Mouse (Mus musculus): ENCODE results near the gene Gm39653. TPM values are rescaled to one million over a fixed set of nuclear protein-coding genes. Genes with fewer than 3 reads are reported as not detected.

The Gm39653 gene
- not detected in 2 replicates for polyA plus RNA-seq (2012; rRNA removed; ENCODE audit: low replicate concordance)

GRCm38 (mm10) chr1:63615668-63616067 lies at the start of gene Gm39653:
Gene Gm39653 (plus strand): TSS chr1:63615968.

Other genes starting within 250 kb of the Gm39653 start
- gene Adam23, start 170.1 kb upstream of the Gm39653 start, polyA plus RNA-seq (2012; rRNA removed; ENCODE audit: low replicate concordance), result 0.51 and 0.66 TPM in 2 replicates
- gene Dytn, start 71.0 kb downstream of the Gm39653 start, polyA plus RNA-seq (2012; rRNA removed; ENCODE audit: low replicate concordance), result not detected in 2 replicates
- gene Mdh1b, start 114.3 kb downstream of the Gm39653 start, polyA plus RNA-seq (2012; rRNA removed; ENCODE audit: low replicate concordance), result not detected in 2 replicates
- gene Fastkd2, start 114.6 kb downstream of the Gm39653 start, polyA plus RNA-seq (2012; rRNA removed; ENCODE audit: low replicate concordance), result 0.64 and 0.69 TPM in 2 replicates
- gene 4933402D24Rik, start 153.3 kb downstream of the Gm39653 start, polyA plus RNA-seq (2012; rRNA removed; ENCODE audit: low replicate concordance), result not detected in 2 replicates